Mouse (Mus musculus) heart, embryonic 14.5 days (tissue): ENCODE results near the gene Crip3. TPM values are rescaled to one million over a fixed set of nuclear protein-coding genes. Genes with fewer than 3 reads are reported as not detected.

Experiments used
- ATAC-seq: fragments of 200-750 bp; cut with Nextera tagmentation; 2 replicates; pipeline ENCODE4 v1.8.0; 2017; ENCODE audit warnings: low read depth, moderate TSS enrichment; ENCODE audit not compliant: insufficient number of reproducible peaks, insufficient read depth, low FRiP score
- H3K27ac ChIP-seq, 2 experiments: fragments of 200-500 bp in 1 of 2; fragments of 300-500 bp in 1 of 2; sonication (generic) in 1 of 2; replicated peaks in 1 of 2; 2 replicates each; pipeline ENCODE4 v1.5.1; 2012 to 2014; ENCODE audit warnings: low read depth in 2 of 2, low read length in 2 of 2, control low read depth in 1 of 2, mild to moderate bottlenecking in 1 of 2, mixed read lengths in 1 of 2; ENCODE audit not compliant: control insufficient read depth in 1 of 2, insufficient read depth in 1 of 2
- H3K27me3 ChIP-seq: fragments of 300-500 bp; sonication (generic); 2 replicates; pipeline ENCODE4 v1.6.1; 2014; ENCODE audit warnings: mild to moderate bottlenecking, low read length, control low read depth; ENCODE audit not compliant: control insufficient read depth, insufficient read depth
- H3K36me3 ChIP-seq: fragments of 300-500 bp; sonication (generic); 2 replicates; pipeline ENCODE4 v1.6.1; 2014; ENCODE audit warnings: mild to moderate bottlenecking, control low read depth, low read length, mixed read lengths; ENCODE audit not compliant: control insufficient read depth, insufficient read depth
- H3K4me1 ChIP-seq, 2 experiments: fragments of 200-500 bp in 1 of 2; fragments of 300-500 bp in 1 of 2; sonication (generic) in 1 of 2; 2 replicates each; pipeline ENCODE4 v1.6.1; 2012 to 2014; ENCODE audit warnings: low read length in 2 of 2, control low read depth in 1 of 2, mixed read lengths in 1 of 2; ENCODE audit not compliant: control insufficient read depth in 2 of 2, insufficient read depth in 2 of 2
- H3K4me2 ChIP-seq: fragments of 300-500 bp; sonication (generic); 2 replicates; pipeline ENCODE4 v1.6.1; 2014; ENCODE audit warnings: mild to moderate bottlenecking, low read length
- H3K4me3 ChIP-seq, 2 experiments: fragments of 200-500 bp in 1 of 2; fragments of 300-500 bp in 1 of 2; sonication (generic) in 1 of 2; 2 replicates each; pipeline ENCODE4 v1.5.1; 2012 to 2014; ENCODE audit warnings: low read length in 2 of 2, mild to moderate bottlenecking in 2 of 2, control low read depth in 1 of 2, low read depth in 1 of 2, moderate library complexity in 1 of 2; ENCODE audit not compliant: control insufficient read depth in 1 of 2, insufficient read depth in 1 of 2
- H3K9ac ChIP-seq: fragments of 300-500 bp; sonication (generic); 2 replicates; pipeline ENCODE4 v1.6.1; 2014; ENCODE audit warnings: mild to moderate bottlenecking, low read length
- H3K9me3 ChIP-seq: fragments of 300-500 bp; sonication (generic); 2 replicates; pipeline ENCODE4 v1.6.1; 2016; ENCODE audit warnings: low read length, control low read depth; ENCODE audit not compliant: control insufficient read depth
- WGBS: fragments of 180-500 bp; shearing (Covaris S2); extraction: QIAGEN DNeasy Blood & Tissue Kit; methylation state at CpG from one replicate; pipeline ENCODE4 v1.1.7; 2014; 5-methylcytosine and 5-hydroxymethylcytosine counted together
- polyA plus RNA-seq: library from polyadenylated mRNA; unstranded; fragments of >200 nt; fragmentation: Nextera tagmentation; extraction: Ambion mirVana; gene quantifications from 2 replicates; pipeline ENCODE4 v1.2.1, GENCODE M21; 2014

Crip3 gene
- polyA plus RNA-seq, 1 experiment from 2014 or later: 0.61 TPM

- H3K36me3 ChIP-seq: no peaks in the 10 kb centered on the region
- 3% methylated on average over 49 of the region's 50 CpGs for WGBS
Measured at GRCm38 (mm10) chr17:46444839-46445579, 16.3 kb downstream of the Crip3 start.

DNA sequence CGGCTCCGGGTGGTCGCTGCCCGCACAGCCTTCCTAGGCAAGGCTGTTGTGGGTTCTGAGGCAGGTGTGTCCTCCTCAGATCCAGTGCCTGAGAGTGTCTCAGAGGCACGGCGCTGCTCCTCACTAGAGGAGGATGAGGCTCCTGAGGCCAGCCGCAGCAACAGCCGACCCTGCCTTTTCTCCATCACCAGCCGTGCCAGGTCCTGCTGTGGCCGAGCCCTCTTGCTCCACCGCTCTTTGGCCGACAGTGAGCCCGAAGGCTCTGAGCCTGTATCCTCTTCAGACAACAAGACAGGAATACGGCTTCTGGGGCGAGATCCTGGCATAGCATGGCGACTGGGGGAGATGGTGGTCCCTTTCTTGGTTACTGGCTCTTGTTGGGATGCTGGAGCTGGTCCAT is 17.5 kb downstream of the Crip3 start:
- H3K4me1 ChIP-seq: no peaks in the 10 kb centered on the region; a peak in 1 of 4 replicates
- H3K27me3 ChIP-seq: peaks cover 55% of the 10 kb centered on the region
- no peak overlapping the region for H3K4me3 ChIP-seq
- H3K4me2 ChIP-seq: no peak overlapping the region
- no peak overlapping the region for H3K27ac ChIP-seq
- H3K9ac ChIP-seq: no peak overlapping the region
- no peaks in the 10 kb centered on the region for H3K36me3 ChIP-seq
- H3K9me3 ChIP-seq: no peaks in the 10 kb centered on the region
- WGBS: 92% methylated on average over 16 of the region's 16 CpGs
- no peak for ATAC-seq

More at GRCm38 (mm10) chr17:46444839-46445579, 16.3 kb downstream of the Crip3 start:
- Histone ChIP-seq H3K27ac (no peak overlapping the region), H3K27me3 (peaks cover 60% of the 10 kb centered on the region), H3K9me3 (no peaks in the 10 kb centered on the region), H3K9ac (peak overlapping the region; percentile 62), H3K4me1 (no peaks in the 10 kb centered on the region; a peak in 1 of 4 replicates), H3K4me3 (peak overlapping the region; percentile 29 to 40), H3K4me2 (peak overlapping the region; percentile 75)
- ATAC-seq: no peak

DNA sequence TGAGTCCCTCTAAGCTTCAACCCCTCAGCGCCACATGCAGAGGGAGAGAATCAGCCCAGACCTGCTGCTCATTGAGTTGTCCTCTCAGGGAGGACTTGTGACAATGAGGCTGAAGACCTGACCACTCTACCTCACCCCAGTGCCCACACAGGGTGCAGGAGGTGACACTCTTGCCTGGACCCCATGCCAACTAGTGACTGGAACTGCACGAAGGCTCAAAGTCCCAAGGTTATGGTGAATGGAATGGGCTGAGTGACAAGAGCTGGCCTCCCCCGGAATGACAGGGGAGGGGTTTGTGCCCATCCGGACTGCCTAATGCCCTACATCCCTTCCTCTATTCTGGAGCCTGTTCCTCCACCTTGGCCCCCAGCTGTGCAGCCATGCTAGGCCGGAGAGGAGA is 24.0 kb downstream of the Crip3 start:
- no peak overlapping the region for H3K27ac ChIP-seq
- WGBS: 42% methylated on average over 5 of the region's 5 CpGs
- no peaks in the 10 kb centered on the region for H3K9me3 ChIP-seq
- peaks cover 46% of the 10 kb centered on the region for H3K27me3 ChIP-seq
- H3K9ac ChIP-seq: no peak overlapping the region
- no peak overlapping the region for H3K4me2 ChIP-seq
- ATAC-seq: no peak
- H3K4me3 ChIP-seq: no peak overlapping the region
- peaks cover 16 to 25% of the 10 kb centered on the region in 2 experiments for H3K4me1 ChIP-seq
- no peaks in the 10 kb centered on the region for H3K36me3 ChIP-seq

DNA sequence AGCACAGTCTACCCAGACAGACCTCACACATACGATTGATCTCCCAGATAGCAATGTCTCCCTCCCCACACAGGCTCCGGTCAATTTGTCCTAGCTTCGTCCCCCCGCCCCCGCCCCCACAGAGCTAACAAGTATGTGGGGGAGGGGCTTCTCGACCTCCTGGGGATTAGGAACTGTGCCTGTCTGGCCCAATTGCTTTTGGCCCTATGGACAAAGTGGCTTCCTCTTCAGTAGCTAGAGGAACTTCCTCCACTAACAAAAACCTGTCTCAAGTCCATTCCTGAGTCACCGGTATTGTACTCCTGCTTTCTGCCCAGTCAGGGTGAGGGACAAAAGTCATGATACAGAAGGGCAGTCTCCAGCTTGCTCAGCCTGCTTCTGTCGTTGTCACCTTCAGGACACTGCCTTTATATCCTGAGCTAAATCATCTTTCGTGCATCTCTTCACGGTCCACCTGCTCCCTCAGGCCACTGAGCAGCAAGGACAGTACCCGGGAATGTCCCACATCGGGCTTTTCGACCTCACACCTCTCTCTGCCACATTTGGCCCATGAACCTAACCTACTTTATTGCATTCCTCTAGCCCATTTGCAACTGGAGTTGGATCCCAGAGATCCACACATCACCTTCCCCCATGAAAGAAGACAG is 24.7 kb downstream of the Crip3 start:
- Histone ChIP-seq H3K27ac (no peak overlapping the region), H3K9me3 (no peaks in the 10 kb centered on the region), H3K27me3 (peaks cover 46% of the 10 kb centered on the region), H3K4me1 (peaks cover 20 to 32% of the 10 kb centered on the region in 2 experiments), H3K9ac (no peak overlapping the region), H3K4me3 (no peak overlapping the region), H3K4me2 (peak overlapping the region; percentile 88; the same call in 1 of the 2 replicates), H3K36me3 (no peaks in the 10 kb centered on the region)
- WGBS: 12% methylated on average over 13 of the region's 13 CpGs
- ATAC-seq: no peak

GRCm38 (mm10) chr17:46453970-46454411 is 25.3 kb downstream of the Crip3 start:
- ATAC-seq: no peak
- H3K27me3 ChIP-seq: peaks cover 43% of the 10 kb centered on the region
- H3K9me3 ChIP-seq: no peaks in the 10 kb centered on the region
- H3K9ac ChIP-seq: peak overlapping the region; percentile 64; the same call in 1 of the 2 replicates
- H3K36me3 ChIP-seq: no peaks in the 10 kb centered on the region
- no peak overlapping the region for H3K27ac ChIP-seq
- peak overlapping the region; percentile 88 for H3K4me2 ChIP-seq
- peak overlapping the region; percentile 31 to 49 for H3K4me3 ChIP-seq
- WGBS: 1% methylated on average over 26 of the region's 26 CpGs
- H3K4me1 ChIP-seq: peaks cover 25 to 36% of the 10 kb centered on the region in 2 experiments

DNA sequence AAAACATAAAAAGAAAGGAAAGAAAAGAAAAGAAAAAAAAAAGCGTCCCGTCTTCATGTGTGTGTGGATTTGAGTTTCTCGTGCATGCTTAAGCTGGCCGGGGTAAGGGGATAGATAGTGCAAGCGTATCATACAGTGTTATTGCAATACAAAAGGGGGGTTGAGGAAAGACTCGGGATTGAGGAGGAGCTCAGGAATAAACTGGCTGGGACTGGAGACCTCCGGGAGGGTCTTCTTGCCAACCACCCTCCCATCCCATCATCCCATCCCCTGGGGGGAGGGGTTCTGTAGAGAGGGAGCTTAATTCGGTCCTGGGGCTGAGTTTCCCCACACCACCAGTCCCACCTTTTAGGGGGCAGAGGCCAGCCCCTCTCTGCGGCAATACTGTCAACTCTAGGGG is 25.8 kb downstream of the Crip3 start:
- Histone ChIP-seq H3K9ac (peak overlapping the region; percentile 64), H3K4me2 (peak overlapping the region; percentile 88), H3K9me3 (no peaks in the 10 kb centered on the region), H3K4me3 (peak overlapping the region; percentile 31 to 49; a peak in 3 of 4 replicates), H3K27me3 (peaks cover 43% of the 10 kb centered on the region), H3K27ac (no peak overlapping the region), H3K36me3 (no peaks in the 10 kb centered on the region), H3K4me1 (peaks cover 30 to 38% of the 10 kb centered on the region in 2 experiments)
- no peak for ATAC-seq
- 3% methylated on average over 9 of the region's 9 CpGs for WGBS

GRCm38 (mm10) chr17:46455110-46455691 is 26.5 kb downstream of the Crip3 start:
- ATAC-seq: no peak
- no peaks in the 10 kb centered on the region for H3K36me3 ChIP-seq
- H3K9ac ChIP-seq: peak overlapping the region; percentile 64
- no peaks in the 10 kb centered on the region for H3K9me3 ChIP-seq
- no peak overlapping the region for H3K27ac ChIP-seq
- peaks cover 48% of the 10 kb centered on the region for H3K27me3 ChIP-seq
- peaks cover 32 to 38% of the 10 kb centered on the region in 2 experiments for H3K4me1 ChIP-seq
- WGBS: 1% methylated on average over 32 of the region's 33 CpGs
- peak overlapping the region; percentile 40 to 49 for H3K4me3 ChIP-seq
- peak overlapping the region; percentile 88 for H3K4me2 ChIP-seq
